Mouse (Mus musculus) thymus, postnatal 10 days (tissue): ENCODE results near the gene Rps6ka2.
"Not testable (repeated sequence)": the region's sequence is repeated elsewhere in the genome, so short reads cannot be mapped to it uniquely, and the experiment has no call there.

Experiments
- DNase-seq, 2 experiments: peaks; one replicate each; pipeline ENCODE4 v3.0.0; 2021; ENCODE audit warnings: low spot score in 2 of 2

Gene Rps6ka2

GRCm38 (mm10) chr17:7170304-7171295 lies 685 bp downstream of the Rps6ka2 start:
- DNase-seq = peak in 1 of 2 experiments; percentile 43

- no peak for DNase-seq
These were observed 3.6 kb downstream of the Rps6ka2 start for GRCm38 (mm10) chr17:7173331-7174028.

- no peak for DNase-seq
These were observed 5.4 kb downstream of the Rps6ka2 start for GRCm38 (mm10) chr17:7175293-7175692.

- DNase-seq = no peak
These were observed 6.5 kb downstream of the Rps6ka2 start for GRCm38 (mm10) chr17:7176394-7176793.

- DNase-seq = no peak
These were observed 8.3 kb downstream of the Rps6ka2 start for GRCm38 (mm10) chr17:7178196-7178595.

GRCm38 (mm10) chr17:7182187-7182586 lies 12.3 kb downstream of the Rps6ka2 start:
- no peak for DNase-seq

GRCm38 (mm10) chr17:7187037-7187436 lies 17.1 kb downstream of the Rps6ka2 start:
- DNase-seq = not testable (repeated sequence)

GRCm38 (mm10) chr17:7189425-7189824 lies 19.5 kb downstream of the Rps6ka2 start:
- no peak for DNase-seq

GRCm38 (mm10) chr17:7189975-7190374 lies 20.1 kb downstream of the Rps6ka2 start:
- DNase-seq = no peak

GRCm38 (mm10) chr17:7194140-7194840 lies 24.4 kb downstream of the Rps6ka2 start:
- DNase-seq = no peak

GRCm38 (mm10) chr17:7197121-7197925 lies 27.4 kb downstream of the Rps6ka2 start:
- DNase-seq = no peak

- no peak for DNase-seq
These were observed 35.0 kb downstream of the Rps6ka2 start for GRCm38 (mm10) chr17:7204771-7205406.

GRCm38 (mm10) chr17:7206434-7207145 lies 36.7 kb downstream of the Rps6ka2 start:
- DNase-seq = no peak

GRCm38 (mm10) chr17:7210648-7211047 lies 40.7 kb downstream of the Rps6ka2 start:
- no peak for DNase-seq

GRCm38 (mm10) chr17:7211893-7212292 lies 42.0 kb downstream of the Rps6ka2 start:
- no peak for DNase-seq

GRCm38 (mm10) chr17:7213214-7213613 lies 43.3 kb downstream of the Rps6ka2 start:
- no peak for DNase-seq

GRCm38 (mm10) chr17:7214061-7214460 lies 44.1 kb downstream of the Rps6ka2 start:
- DNase-seq = no peak

GRCm38 (mm10) chr17:7217791-7218329 lies 47.9 kb downstream of the Rps6ka2 start:
- no peak for DNase-seq

- no peak for DNase-seq
These were observed 48.5 kb downstream of the Rps6ka2 start for GRCm38 (mm10) chr17:7218396-7218795.
